Mouse (Mus musculus) hindbrain, embryonic 14.5 days (tissue): ENCODE data around the gene Zbtb11. TPM values are rescaled to one million over a fixed set of nuclear protein-coding genes. Genes with fewer than 3 reads are reported as not detected.

ENCODE experiments used
- ATAC-seq: fragments of 200-750 bp; cut with Nextera tagmentation; 2 replicates; pipeline ENCODE4 v1.8.0; 2017; ENCODE audit warnings: moderate number of reproducible peaks, mild to moderate bottlenecking, moderate TSS enrichment, moderate library complexity; ENCODE audit not compliant: low FRiP score
- DNase-seq: peaks from one replicate; pipeline ENCODE4 v3.0.0-alpha.2; 2015; ENCODE audit warnings: low spot score
- H3K27ac ChIP-seq: fragments of 300-500 bp; sonication (generic); 2 replicates; pipeline ENCODE4 v1.5.1; 2014; ENCODE audit warnings: mild to moderate bottlenecking, moderate library complexity
- H3K27me3 ChIP-seq: fragments of 300-500 bp; sonication (generic); 2 replicates; pipeline ENCODE4 v1.6.1; 2014; ENCODE audit warnings: mild to moderate bottlenecking, low read length, mixed read lengths; ENCODE audit not compliant: control insufficient read depth, insufficient read depth
- H3K36me3 ChIP-seq: fragments of 300-500 bp; sonication (generic); replicated peaks from 2 replicates; pipeline ENCODE4 v1.6.1; 2014; ENCODE audit not compliant: control insufficient read depth, insufficient read depth
- H3K4me1 ChIP-seq: fragments of 300-500 bp; sonication (generic); replicated peaks from 2 replicates; pipeline ENCODE4 v1.6.1; 2014; ENCODE audit warnings: antibody characterized with exemption, low read length, mixed read lengths; ENCODE audit not compliant: control insufficient read depth, insufficient read depth
- H3K4me2 ChIP-seq: fragments of 300-500 bp; sonication (generic); replicated peaks from 2 replicates; pipeline ENCODE4 v1.6.1; 2014; ENCODE audit warnings: mild to moderate bottlenecking, moderate library complexity
- H3K4me3 ChIP-seq: fragments of 300-500 bp; sonication (generic); replicated peaks from 2 replicates; pipeline ENCODE4 v1.5.1; 2014; ENCODE audit warnings: mild to moderate bottlenecking, low read length
- H3K9ac ChIP-seq: fragments of 300-500 bp; sonication (generic); 2 replicates; pipeline ENCODE4 v1.6.1; 2014
- H3K9me3 ChIP-seq: fragments of 300-500 bp; sonication (generic); 2 replicates; pipeline ENCODE4 v1.6.1; 2016; ENCODE audit warnings: low read length; ENCODE audit not compliant: control insufficient read depth
- WGBS: fragments of 180-500 bp; shearing (Covaris S2); extraction: QIAGEN DNeasy Blood & Tissue Kit; methylation state at CpG from one replicate; pipeline ENCODE4 v1.1.7; 2014; 5-methylcytosine and 5-hydroxymethylcytosine counted together
- polyA plus RNA-seq: library from polyadenylated mRNA; unstranded; fragments of >200 nt; fragmentation: Nextera tagmentation; extraction: Ambion mirVana; gene quantifications from 2 replicates; pipeline ENCODE4 v1.2.1, GENCODE M21; 2014

The Zbtb11 gene
- polyA plus RNA-seq, 1 experiment from 2014 or later: 24.8 TPM

- no peaks in the 10 kb centered on the region for H3K9me3 ChIP-seq
- peaks cover 9% of the 10 kb centered on the region for H3K4me1 ChIP-seq
- peak overlapping the region; percentile 88 for H3K9ac ChIP-seq
- DNase-seq: no peak
- peaks cover 41% of the 10 kb centered on the region for H3K36me3 ChIP-seq
- ATAC-seq: no peak
- peak overlapping the region; percentile 82 for H3K4me2 ChIP-seq
- no peaks in the 10 kb centered on the region for H3K27me3 ChIP-seq
- H3K4me3 ChIP-seq: peak overlapping the region; percentile 70
- WGBS: 44% methylated on average over 1 of the region's 1 CpGs
- no peak overlapping the region for H3K27ac ChIP-seq
Observed at GRCm38 (mm10) chr16:55967221-55967620, 6.5 kb upstream of the Zbtb11 start.

- Histone ChIP-seq H3K4me3 (no peak overlapping the region), H3K27ac (no peak overlapping the region), H3K9me3 (no peaks in the 10 kb centered on the region), H3K9ac (no peak overlapping the region), H3K4me2 (no peak overlapping the region), H3K27me3 (no peaks in the 10 kb centered on the region), H3K36me3 (peaks cover 48% of the 10 kb centered on the region), H3K4me1 (peaks cover 13% of the 10 kb centered on the region)
- 80% methylated on average over 3 of the region's 3 CpGs for WGBS
- ATAC-seq (no peak), DNase-seq (peak; percentile 55)
Observed at GRCm38 (mm10) chr16:55969147-55969546, 4.5 kb upstream of the Zbtb11 start.

- over 99% methylated on average over 5 of the region's 5 CpGs for WGBS
- ATAC-seq: no peak
Observed at GRCm38 (mm10) chr16:55970416-55970815, 3.3 kb upstream of the Zbtb11 start.

GRCm38 (mm10) chr16:55971735-55972615 lies 1.7 kb upstream of the Zbtb11 start:
- no peak for ATAC-seq
- Histone ChIP-seq H3K36me3 (peaks cover 48% of the 10 kb centered on the region), H3K9ac (no peak overlapping the region), H3K27ac (no peak overlapping the region), H3K4me3 (no peak overlapping the region), H3K4me2 (no peak overlapping the region), H3K4me1 (peaks cover 29% of the 10 kb centered on the region), H3K9me3 (no peaks in the 10 kb centered on the region), H3K27me3 (no peaks in the 10 kb centered on the region)
- 81% methylated on average over 6 of the region's 6 CpGs for WGBS
- DNase-seq: no peak

More at GRCm38 (mm10) chr16:55970416-55970815, 3.3 kb upstream of the Zbtb11 start:
- Histone ChIP-seq H3K4me2 (no peak overlapping the region), H3K9ac (no peak overlapping the region), H3K36me3 (peaks cover 48% of the 10 kb centered on the region), H3K4me1 (peaks cover 19% of the 10 kb centered on the region), H3K9me3 (no peaks in the 10 kb centered on the region), H3K27ac (no peak overlapping the region), H3K27me3 (no peaks in the 10 kb centered on the region), H3K4me3 (no peak overlapping the region)
- no peak for DNase-seq

GRCm38 (mm10) chr16:55972626-55973201 lies 969 bp upstream of the Zbtb11 start:
- DNase-seq (no peak), ATAC-seq (no peak)
- H3K27me3 ChIP-seq: no peaks in the 10 kb centered on the region
- H3K4me3 ChIP-seq: peak overlapping the region; percentile 100
- peak overlapping the region; percentile 69 for H3K4me2 ChIP-seq
- H3K4me1 ChIP-seq: peaks cover 23% of the 10 kb centered on the region
- H3K9ac ChIP-seq: peak overlapping the region; percentile 46; the same call in 1 of the 2 replicates
- 59% methylated on average over 10 of the region's 10 CpGs for WGBS
- H3K27ac ChIP-seq: peak overlapping the region; percentile 50
- H3K36me3 ChIP-seq: peaks cover 44% of the 10 kb centered on the region
- no peaks in the 10 kb centered on the region for H3K9me3 ChIP-seq

- Histone ChIP-seq H3K9me3 (no peaks in the 10 kb centered on the region), H3K4me3 (peak overlapping the region; percentile 100), H3K27me3 (no peaks in the 10 kb centered on the region), H3K27ac (peak overlapping the region; percentile 89), H3K4me1 (peaks cover 21% of the 10 kb centered on the region), H3K9ac (peak overlapping the region; percentile 92), H3K36me3 (peaks cover 35% of the 10 kb centered on the region), H3K4me2 (peak overlapping the region; percentile 69)
- ATAC-seq: peak; percentile 67
- 0% methylated on average over 52 of the region's 55 CpGs for WGBS
- DNase-seq: peak; percentile 77
Observed at GRCm38 (mm10) chr16:55974256-55974902, 696 bp downstream of the Zbtb11 start.

- DNase-seq (no peak), ATAC-seq (peak; percentile 0; the same call in 1 of the 2 replicates)
- Histone ChIP-seq H3K36me3 (peaks cover 35% of the 10 kb centered on the region), H3K9me3 (no peaks in the 10 kb centered on the region), H3K27me3 (no peaks in the 10 kb centered on the region), H3K4me2 (peak overlapping the region; percentile 69), H3K9ac (peak overlapping the region; percentile 92), H3K4me1 (peaks cover 21% of the 10 kb centered on the region), H3K27ac (peak overlapping the region; percentile 89; the same call in 1 of the 2 replicates), H3K4me3 (peak overlapping the region; percentile 100)
- WGBS: 11% methylated on average over 14 of the region's 14 CpGs
Observed at GRCm38 (mm10) chr16:55974903-55975285, 1.2 kb downstream of the Zbtb11 start.

- WGBS: 98% methylated on average over 3 of the region's 3 CpGs
- Histone ChIP-seq H3K4me3 (no peak overlapping the region), H3K27ac (no peak overlapping the region), H3K4me1 (no peaks in the 10 kb centered on the region), H3K4me2 (no peak overlapping the region), H3K36me3 (peaks cover 65% of the 10 kb centered on the region), H3K9me3 (no peaks in the 10 kb centered on the region), H3K9ac (no peak overlapping the region), H3K27me3 (no peaks in the 10 kb centered on the region)
- DNase-seq (no peak), ATAC-seq (no peak)
Observed at GRCm38 (mm10) chr16:55986001-55986400, 12.3 kb downstream of the Zbtb11 start.

- Histone ChIP-seq H3K9me3 (no peaks in the 10 kb centered on the region), H3K27ac (no peak overlapping the region), H3K9ac (no peak overlapping the region), H3K27me3 (no peaks in the 10 kb centered on the region), H3K4me1 (no peaks in the 10 kb centered on the region), H3K36me3 (peaks cover 64% of the 10 kb centered on the region), H3K4me3 (no peak overlapping the region), H3K4me2 (no peak overlapping the region)
- 95% methylated on average over 4 of the region's 4 CpGs for WGBS
- no peak for DNase-seq
- ATAC-seq: no peak
Observed at GRCm38 (mm10) chr16:55990311-55990710, 16.6 kb downstream of the Zbtb11 start.
